Mouse (Mus musculus) lung, postnatal 0 days (tissue): ENCODE results near the gene Csf2rb2. TPM values are rescaled to one million over a fixed set of nuclear protein-coding genes. Genes with fewer than 3 reads are reported as not detected.

Experiments used
- ATAC-seq: fragments of 200-750 bp; cut with Nextera tagmentation; 2 replicates; pipeline ENCODE4 v1.8.0; 2017; ENCODE audit warnings: moderate library complexity
- DNase-seq: peaks from one replicate; pipeline ENCODE4 v3.0.0-alpha.2; 2016; ENCODE audit warnings: low spot score
- H3K27ac ChIP-seq: fragments of 300-500 bp; sonication (generic); 2 replicates; pipeline ENCODE4 v1.5.1; 2014; ENCODE audit warnings: antibody characterized with exemption, mild to moderate bottlenecking, low read length, mixed read lengths
- H3K27me3 ChIP-seq: fragments of 300-500 bp; sonication (generic); replicated peaks from 2 replicates; pipeline ENCODE4 v1.6.1; 2014; ENCODE audit warnings: low read length, mixed read lengths; ENCODE audit not compliant: insufficient read depth
- H3K36me3 ChIP-seq: fragments of 300-500 bp; sonication (generic); 2 replicates; pipeline ENCODE4 v1.6.1; 2014; ENCODE audit warnings: low read length, mixed read lengths; ENCODE audit not compliant: insufficient read depth
- H3K4me1 ChIP-seq: fragments of 300-500 bp; sonication (generic); 2 replicates; pipeline ENCODE4 v1.6.1; 2014; ENCODE audit warnings: antibody characterized with exemption, low read depth, low read length, mixed read lengths; ENCODE audit not compliant: insufficient read depth
- H3K4me2 ChIP-seq: fragments of 300-500 bp; sonication (generic); replicated peaks from 2 replicates; pipeline ENCODE4 v1.6.1; 2014; ENCODE audit warnings: low read depth, mild to moderate bottlenecking, low read length, moderate library complexity, mixed read lengths
- H3K4me3 ChIP-seq: fragments of 300-500 bp; sonication (generic); 2 replicates; pipeline ENCODE4 v1.5.1; 2014; ENCODE audit warnings: low read depth, low read length
- H3K9ac ChIP-seq: fragments of 300-500 bp; sonication (generic); replicated peaks from 2 replicates; pipeline ENCODE4 v1.6.1; 2014; ENCODE audit warnings: low read depth, mild to moderate bottlenecking
- H3K9me3 ChIP-seq: fragments of 300-500 bp; sonication (generic); 2 replicates; pipeline ENCODE4 v1.6.1; 2016; ENCODE audit warnings: low read length, mixed read lengths
- CTCF ChIP-seq: IDR thresholded peaks from 2 replicates; pipeline ENCODE4 v1.5.1; 2016; ENCODE audit warnings: antibody characterized with exemption, mild to moderate bottlenecking
- EP300 ChIP-seq: IDR thresholded peaks from 2 replicates; pipeline ENCODE4 v1.6.1; 2016; ENCODE audit warnings: antibody characterized with exemption, mild to moderate bottlenecking, control low read depth
- WGBS: fragments of 180-500 bp; shearing (Covaris S2); extraction: QIAGEN DNeasy Blood & Tissue Kit; methylation state at CpG from one replicate; pipeline ENCODE4 v1.1.7; 2014; 5-methylcytosine and 5-hydroxymethylcytosine counted together
- polyA plus RNA-seq: library from polyadenylated mRNA; unstranded; fragments of >200 nt; fragmentation: Nextera tagmentation; extraction: Ambion mirVana; gene quantifications from 2 replicates; pipeline ENCODE4 v1.2.1, GENCODE M21; 2015

The Csf2rb2 gene
- polyA plus RNA-seq, 1 experiment from 2014 or later, result 0.84 TPM

DNA sequence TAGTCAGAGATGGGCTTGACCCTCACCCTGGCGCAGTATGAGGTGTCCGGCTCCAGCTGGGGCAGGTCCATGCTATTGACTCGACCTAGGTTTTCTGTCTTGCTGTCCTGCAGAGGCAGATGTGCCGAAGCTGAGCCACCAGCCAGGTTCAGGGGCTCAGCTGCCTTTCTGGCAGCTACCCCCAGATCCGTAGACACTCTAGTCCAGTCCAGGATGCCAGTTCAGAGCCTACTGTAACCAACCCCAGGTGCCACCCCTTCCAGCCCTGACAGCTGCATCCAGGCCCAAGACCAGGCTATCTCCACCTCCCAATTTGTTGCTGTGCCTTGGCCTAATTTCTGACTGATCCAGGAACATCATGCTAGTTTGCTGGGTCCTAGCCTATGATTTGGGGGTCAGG, 17.6 kb downstream of the Csf2rb2 start:
- no peak overlapping the region for H3K4me3 ChIP-seq
- WGBS, result 85% methylated on average over 5 of the region's 5 CpGs
- no peak for ATAC-seq
- TF ChIP-seq EP300 (no peak), CTCF (no peak)
- H3K4me1 ChIP-seq, result no peaks in the 10 kb centered on the region
- no peaks in the 10 kb centered on the region for H3K27me3 ChIP-seq
- H3K36me3 ChIP-seq, result no peaks in the 10 kb centered on the region
- no peak for DNase-seq
- H3K9me3 ChIP-seq, result no peaks in the 10 kb centered on the region
- H3K9ac ChIP-seq, result no peak overlapping the region
- no peak overlapping the region for H3K4me2 ChIP-seq
- H3K27ac ChIP-seq, result no peak overlapping the region

DNA sequence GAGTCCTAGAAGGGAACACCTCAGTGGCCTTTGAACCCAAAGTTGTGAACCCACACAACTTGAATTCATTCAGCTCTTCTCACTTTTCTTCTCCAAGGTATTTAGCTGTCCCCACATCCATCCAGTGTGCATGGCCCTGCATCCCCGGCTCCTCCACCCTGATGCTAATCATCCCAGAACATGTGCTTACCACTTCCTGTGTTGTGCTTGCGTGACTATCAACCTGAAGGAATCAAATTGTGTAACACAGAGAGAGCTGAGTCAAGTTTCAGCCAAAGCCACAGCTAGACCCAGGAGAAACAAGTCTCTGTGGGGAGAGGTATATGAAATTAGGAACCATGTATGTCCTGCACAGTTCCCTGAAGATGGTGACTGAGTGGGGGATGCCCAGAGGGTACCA, 27.2 kb downstream of the Csf2rb2 start:
- 65% methylated on average over 2 of the region's 2 CpGs for WGBS
- H3K4me3 ChIP-seq, result no peak overlapping the region
- TF ChIP-seq CTCF, result no peak
- TF ChIP-seq EP300, result no peak

DNA sequence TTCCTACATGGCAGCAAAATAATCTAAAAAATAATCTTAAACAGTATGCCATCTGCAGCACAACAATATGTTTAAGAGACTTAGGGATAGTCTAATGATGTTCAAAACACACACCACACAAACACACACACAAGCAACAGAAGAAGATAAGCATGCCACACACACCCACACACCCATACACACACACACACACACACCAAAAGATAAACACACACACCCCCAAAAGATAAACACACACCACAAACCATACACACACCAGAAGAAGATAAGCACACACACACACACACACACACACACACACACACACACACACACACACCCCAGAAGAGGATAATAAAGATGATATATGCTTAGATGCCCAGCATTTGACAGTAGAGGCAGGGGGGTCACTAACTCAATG, 34.3 kb downstream of the Csf2rb2 start:
- H3K4me3 ChIP-seq, result no peak overlapping the region
- H3K9ac ChIP-seq, result no peak overlapping the region
- no peaks in the 10 kb centered on the region for H3K27me3 ChIP-seq
- H3K4me1 ChIP-seq, result no peaks in the 10 kb centered on the region
- no peak for DNase-seq
- no peak overlapping the region for H3K27ac ChIP-seq
- H3K4me2 ChIP-seq, result no peak overlapping the region
- H3K36me3 ChIP-seq, result no peaks in the 10 kb centered on the region
- TF ChIP-seq CTCF, result no peak
- no peak for TF ChIP-seq EP300
- H3K9me3 ChIP-seq, result no peaks in the 10 kb centered on the region
- no peak for ATAC-seq

More for the DNA sequence above, 27.2 kb downstream of the Csf2rb2 start:
- DNase-seq (no peak), ATAC-seq (no peak)
- no peaks in the 10 kb centered on the region for H3K4me1 ChIP-seq
- H3K36me3 ChIP-seq, result no peaks in the 10 kb centered on the region
- H3K9ac ChIP-seq, result no peak overlapping the region
- H3K4me2 ChIP-seq, result no peak overlapping the region
- H3K27ac ChIP-seq, result no peak overlapping the region
- no peaks in the 10 kb centered on the region for H3K27me3 ChIP-seq
- no peaks in the 10 kb centered on the region for H3K9me3 ChIP-seq

DNA sequence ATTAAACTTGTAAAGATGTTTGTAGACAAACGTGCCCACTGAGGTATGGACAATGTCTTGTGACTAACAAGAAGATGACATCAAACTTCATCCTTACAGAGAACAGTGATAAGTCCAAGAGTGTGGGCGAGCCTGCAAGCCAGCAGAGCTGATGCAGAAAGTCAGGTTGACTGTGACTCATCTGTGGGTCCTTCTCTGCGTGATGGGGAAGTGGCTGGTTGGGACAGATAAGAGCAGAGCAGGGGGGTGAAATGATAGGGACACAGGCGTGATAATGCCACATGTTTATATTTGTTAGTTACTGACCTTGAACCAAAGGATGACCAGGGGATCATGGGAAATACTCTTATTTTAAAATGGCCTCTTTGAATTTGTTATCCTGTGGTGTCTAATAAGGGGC, 37.7 kb downstream of the Csf2rb2 start:
- no peak overlapping the region for H3K27ac ChIP-seq

DNA sequence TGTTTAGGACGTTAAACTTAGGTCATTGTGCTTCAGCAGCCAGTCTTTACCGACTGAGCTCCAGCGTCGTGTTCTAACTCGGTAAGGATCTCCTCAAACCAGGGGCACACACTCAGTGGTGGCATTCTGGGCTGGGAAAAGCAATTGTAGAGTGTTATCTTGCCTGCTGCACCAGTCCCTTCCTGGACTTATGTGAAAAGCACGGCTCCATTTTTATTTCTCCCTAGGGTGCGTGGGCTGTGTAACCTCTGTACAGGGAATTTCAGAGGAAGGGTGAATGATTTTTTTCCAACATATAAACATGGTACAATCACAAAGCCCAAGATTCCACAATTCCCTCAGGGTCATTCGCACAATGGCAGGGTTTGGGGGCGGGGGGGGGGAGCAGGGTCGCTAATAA, 38.1 kb downstream of the Csf2rb2 start:
- Histone ChIP-seq H3K9ac (no peak overlapping the region), H3K4me2 (no peak overlapping the region), H3K4me3 (no peak overlapping the region), H3K27ac (no peak overlapping the region), H3K36me3 (no peaks in the 10 kb centered on the region), H3K27me3 (no peaks in the 10 kb centered on the region), H3K9me3 (no peaks in the 10 kb centered on the region), H3K4me1 (no peaks in the 10 kb centered on the region)
- 74% methylated on average over 10 of the region's 10 CpGs for WGBS
- ATAC-seq (no peak), DNase-seq (no peak)
- TF ChIP-seq EP300, result no peak
- no peak for TF ChIP-seq CTCF

More for the DNA sequence above, 37.7 kb downstream of the Csf2rb2 start:
- DNase-seq, result no peak
- H3K4me1 ChIP-seq, result no peaks in the 10 kb centered on the region
- H3K9me3 ChIP-seq, result no peaks in the 10 kb centered on the region
- H3K9ac ChIP-seq, result no peak overlapping the region
- 41% methylated on average over 4 of the region's 4 CpGs for WGBS
- H3K36me3 ChIP-seq, result no peaks in the 10 kb centered on the region
- H3K4me3 ChIP-seq, result no peak overlapping the region
- H3K27me3 ChIP-seq, result no peaks in the 10 kb centered on the region
- 0 out of 2 replicates have a peak, but pooled peaks have one; percentile 26 for ATAC-seq
- no peak overlapping the region for H3K4me2 ChIP-seq
- peak; percentile 34; the same call in 1 of the 2 replicates for TF ChIP-seq EP300
- no peak for TF ChIP-seq CTCF

DNA sequence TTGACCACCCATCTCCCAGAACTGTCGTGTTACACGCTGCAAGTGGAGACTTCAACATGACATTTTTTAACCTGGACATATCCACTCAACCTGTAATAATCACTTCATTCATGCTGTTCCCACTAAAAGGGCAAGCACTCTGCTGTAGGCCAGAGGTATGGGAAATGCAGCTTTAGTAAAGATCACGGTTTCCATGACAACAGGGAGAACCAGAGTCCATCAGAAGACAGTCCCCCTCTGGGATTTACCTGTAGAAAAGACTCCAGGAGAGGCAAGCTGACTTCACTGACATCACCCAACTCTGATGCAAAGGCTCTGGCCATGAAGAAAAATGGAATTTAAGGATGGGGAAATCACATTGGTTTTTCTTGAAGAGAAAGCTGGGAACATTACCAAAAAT, 42.2 kb downstream of the Csf2rb2 start:
- DNase-seq (no peak), ATAC-seq (no peak)
- Histone ChIP-seq H3K9ac (no peak overlapping the region), H3K27ac (no peak overlapping the region), H3K4me3 (no peak overlapping the region), H3K4me1 (no peaks in the 10 kb centered on the region), H3K4me2 (no peak overlapping the region), H3K9me3 (no peaks in the 10 kb centered on the region), H3K27me3 (no peaks in the 10 kb centered on the region), H3K36me3 (no peaks in the 10 kb centered on the region)
- WGBS, result 55% methylated on average over 3 of the region's 3 CpGs
- no peak for TF ChIP-seq EP300
- TF ChIP-seq CTCF, result no peak
